Mouse (Mus musculus) c-Kit-positive CD71-negative TER-119-negative erythroid progenitor cells, embryonic 14.5 days (primary cell): Measurements from ENCODE around the gene Iqsec1.

ENCODE experiments used
- DNase-seq: peaks from one replicate; pipeline ENCODE4 v3.0.0-alpha.2; 2013; ENCODE audit warnings: low read depth

Iqsec1 gene

DNA sequence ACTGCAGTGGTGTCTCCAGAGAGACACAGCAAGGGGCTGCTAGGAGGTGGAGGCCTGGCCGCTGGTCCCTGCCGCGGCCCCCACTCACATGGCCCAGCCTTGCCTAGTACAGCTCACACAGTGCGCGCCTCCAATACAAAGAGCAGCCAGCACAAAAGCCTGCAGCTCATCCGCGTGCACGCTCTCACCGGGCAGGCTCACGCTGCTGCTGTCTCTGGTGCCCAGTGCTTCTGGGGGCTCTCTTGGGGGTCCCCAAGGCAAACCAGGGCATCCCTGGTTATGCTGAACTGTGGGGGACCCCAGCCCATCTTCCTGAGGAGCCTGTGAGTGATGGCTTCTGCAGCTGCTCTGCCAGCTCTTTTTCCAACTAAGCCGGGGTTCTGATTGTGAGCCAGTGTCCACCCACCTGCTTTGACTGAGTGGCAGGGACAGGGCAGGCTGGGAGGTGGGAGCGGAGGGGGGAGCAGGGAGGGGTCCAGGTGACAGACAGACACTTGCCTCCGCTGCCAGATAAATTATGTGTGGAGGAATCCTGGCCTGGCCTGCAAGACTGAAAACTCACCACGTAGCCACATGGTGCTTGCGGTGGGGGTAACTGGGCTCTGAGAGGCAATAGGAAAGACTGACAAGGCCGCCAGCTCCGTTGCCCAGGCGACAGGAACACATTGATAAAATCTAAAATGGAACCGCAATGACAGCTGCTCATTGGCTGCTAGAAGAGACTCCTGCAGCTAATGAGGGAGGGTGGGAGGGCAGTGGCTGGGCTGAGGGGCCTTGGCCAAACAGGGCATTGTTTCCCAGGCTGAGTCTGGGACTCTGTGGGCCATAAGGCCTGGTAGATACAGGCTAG lies 206.3 kb downstream of the Iqsec1 start:
- no peak for DNase-seq

DNA sequence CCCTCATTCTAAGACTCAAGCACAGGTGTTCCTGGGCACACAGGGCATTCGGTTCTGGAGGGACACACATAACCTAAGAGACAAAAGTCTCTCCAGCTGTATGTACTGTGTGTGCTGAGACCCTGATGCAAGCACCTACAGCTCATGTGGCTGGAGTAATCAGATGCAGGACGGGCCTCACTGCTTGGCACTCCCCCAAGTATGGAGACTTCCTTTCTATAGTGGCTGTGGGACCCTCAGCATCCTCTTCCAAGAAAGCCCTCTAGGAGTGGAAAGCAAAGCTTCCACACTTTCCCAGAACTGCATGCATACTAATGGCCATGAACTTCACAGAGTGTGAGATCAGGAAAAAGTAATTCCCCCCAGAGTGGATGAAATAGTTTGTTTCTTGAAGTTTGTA lies 208.0 kb downstream of the Iqsec1 start:
- DNase-seq: no peak

DNA sequence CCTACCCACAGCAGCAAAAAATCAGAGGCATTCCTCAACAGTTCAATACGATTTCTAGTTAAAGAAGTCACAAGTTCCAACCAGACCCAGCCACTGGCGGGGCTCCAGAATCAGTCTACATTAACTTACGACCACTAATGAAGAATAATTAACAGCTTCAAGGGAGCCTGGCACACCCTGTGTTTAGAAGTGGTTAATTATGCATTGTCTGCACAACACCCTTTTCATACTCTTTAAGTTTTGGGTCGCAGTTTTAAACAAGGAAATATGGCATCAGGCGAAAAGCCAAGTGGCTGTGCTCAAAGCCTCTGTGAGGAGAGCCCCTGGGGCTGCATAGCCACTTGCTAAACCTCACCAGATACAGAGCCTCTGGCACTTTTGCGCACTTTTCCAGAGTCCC lies 209.6 kb downstream of the Iqsec1 start:
- no peak for DNase-seq

DNA sequence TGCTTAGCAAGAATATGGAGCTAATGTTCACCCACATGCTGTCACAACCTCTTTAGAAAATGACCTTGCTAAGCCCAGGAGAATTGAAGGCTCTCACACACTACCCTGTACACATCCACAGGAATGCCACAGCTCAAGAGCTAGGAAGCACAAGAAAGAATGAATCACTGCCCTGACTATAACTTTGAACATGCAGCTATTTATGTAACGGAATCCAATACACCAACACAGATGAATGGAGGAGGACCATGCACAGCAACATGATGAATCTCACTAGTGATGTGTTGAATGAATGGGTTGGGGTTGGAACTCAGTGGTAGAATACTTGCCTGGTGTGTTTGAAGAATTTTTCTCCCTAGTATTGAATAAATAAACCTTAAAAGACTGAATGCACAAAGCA lies 211.2 kb downstream of the Iqsec1 start:
- no peak for DNase-seq

DNA sequence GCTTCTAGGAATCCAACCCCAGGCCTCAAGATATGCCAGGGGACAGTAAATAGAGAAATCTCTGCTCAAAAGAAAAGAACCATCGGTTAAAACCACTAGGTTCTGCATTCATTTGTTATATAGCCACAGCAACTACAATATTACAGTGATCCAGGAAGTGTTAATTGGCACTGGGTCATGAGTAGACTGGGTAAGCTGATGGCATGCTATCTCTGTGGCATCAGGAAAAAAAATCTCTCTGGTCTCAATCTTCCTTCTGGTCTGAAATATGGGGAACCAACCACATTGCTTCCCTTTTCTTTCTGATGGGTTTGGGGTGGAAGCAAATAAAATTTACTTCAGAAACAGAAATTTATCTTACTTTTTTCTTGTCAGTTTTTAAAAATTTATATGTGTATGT lies 212.9 kb downstream of the Iqsec1 start:
- DNase-seq: no peak

DNA sequence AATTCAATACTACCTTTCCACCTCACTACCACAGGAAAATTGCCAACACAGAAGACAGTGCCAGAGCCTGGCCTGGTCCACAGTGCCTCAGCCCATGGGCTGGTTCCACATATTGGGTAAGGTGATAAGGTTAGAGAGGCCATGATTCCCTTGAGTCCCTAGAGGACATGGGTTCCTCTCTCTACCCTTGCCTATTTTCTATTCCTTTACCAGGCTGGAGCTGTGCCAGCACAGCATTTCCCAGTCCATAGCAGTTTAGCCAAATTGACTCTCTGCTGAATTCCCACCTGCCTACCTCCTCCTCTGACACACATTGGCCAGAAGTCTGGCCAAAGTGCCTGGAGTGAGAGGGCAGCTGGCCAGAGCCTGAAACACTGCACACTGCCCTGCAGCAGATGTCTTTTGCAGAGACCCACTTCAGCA lies 214.7 kb downstream of the Iqsec1 start:
- no peak for DNase-seq

DNA sequence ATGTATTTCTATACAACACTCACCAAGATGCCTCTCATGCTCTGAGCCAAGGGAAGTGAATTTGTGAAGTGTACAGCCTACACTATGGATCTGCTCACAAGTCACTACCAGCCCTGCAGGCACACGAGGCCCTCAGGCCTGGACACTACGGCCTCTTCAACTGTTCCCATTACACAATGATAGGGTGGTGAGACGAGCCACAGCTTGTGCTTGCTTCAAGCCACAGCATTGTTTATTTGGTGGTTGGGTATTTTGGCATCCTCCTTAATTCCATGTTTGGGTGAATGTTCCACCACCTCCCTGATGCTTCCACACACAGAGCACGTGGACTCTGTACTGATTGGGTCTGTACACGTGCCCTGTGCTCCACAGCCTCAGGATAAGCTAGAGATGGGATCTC lies 216.4 kb downstream of the Iqsec1 start:
- no peak for DNase-seq

DNA sequence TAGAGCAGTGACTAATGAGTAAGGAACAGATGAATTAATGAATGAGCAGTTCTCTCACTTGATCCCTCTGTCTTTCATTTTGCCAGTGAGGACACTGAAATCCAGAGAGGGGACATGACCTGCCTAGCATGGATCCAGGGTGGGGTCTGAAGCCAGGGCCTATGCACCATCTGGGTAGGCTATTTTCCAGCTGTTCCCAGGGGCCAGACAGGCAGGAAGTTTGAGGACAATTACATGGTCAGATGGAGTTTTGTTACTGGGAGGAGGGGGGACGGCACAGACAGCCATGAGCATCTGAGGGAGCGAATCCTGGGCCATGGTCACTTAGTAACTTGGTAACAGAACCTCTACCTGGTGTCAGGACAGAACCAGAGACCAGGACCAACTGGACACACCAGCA lies 220.0 kb downstream of the Iqsec1 start:
- no peak for DNase-seq

DNA sequence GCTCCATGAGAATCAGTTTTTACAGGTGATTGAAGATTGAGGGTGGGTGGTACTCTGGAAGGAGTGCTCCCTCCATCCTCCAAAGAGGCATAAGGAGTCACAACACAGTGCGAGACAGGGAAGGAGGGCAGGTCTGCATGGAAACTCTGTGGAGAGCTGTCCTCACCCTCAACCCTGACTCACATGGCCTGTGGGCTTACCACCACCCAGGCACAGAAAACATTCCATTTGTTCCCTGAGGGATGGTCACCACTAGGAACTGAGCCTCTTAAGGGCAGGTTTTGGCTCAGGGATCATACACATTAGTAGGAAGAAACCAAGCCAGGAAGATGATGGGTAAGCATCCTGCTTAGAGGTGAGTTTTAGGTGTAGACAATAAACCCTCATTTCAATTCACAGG lies 220.6 kb downstream of the Iqsec1 start:
- DNase-seq: no peak

DNA sequence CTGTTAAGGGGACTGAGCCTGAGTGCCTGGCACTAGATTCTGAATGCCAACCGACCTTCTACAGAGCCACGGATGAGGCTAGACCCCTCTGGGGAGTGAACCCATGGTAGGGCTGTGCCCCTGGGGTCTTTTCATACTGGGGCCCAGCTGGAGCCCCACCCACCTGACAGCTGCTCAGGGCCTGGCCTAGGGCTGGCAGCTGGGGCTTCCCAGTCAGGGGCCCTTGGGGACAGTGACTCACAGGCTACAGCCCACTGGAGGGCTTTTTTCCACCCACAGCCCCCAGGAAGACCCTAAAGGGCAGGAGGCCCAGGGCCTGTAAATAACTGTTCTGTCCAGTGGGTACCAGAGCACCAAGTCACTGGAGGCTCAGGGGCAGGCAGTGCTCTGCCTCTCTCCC lies 223.7 kb downstream of the Iqsec1 start:
- DNase-seq: no peak

DNA sequence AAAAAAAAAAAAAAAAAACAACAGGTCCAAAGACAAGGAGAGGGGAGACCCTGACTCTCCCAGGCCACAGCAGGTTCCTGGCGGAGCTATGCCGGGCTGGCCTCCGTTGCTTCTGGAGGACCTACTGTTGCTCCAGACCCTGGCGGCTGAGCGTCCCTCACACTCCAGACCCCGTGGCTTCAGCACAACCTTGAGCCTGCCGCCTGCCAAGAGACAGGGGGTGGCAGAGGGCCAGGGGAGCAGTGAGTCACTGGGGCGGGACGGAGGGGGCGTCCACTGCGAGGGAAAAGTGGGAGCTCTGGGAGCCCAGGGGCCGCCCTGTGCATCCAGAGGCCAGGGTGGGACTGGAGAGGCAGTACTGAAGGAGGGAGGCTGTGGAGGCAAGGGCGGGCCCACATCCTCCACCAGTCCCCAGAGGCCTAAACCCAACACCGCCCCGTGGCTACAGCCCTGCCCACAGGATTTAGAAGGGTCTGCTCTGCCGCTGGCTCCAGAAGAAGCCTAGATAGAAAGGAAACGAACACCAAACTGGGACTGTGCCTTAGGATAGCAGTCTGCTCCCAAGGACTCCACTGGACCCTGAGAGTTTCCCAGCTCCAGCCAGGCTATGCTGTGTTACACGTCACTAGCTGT lies 224.4 kb downstream of the Iqsec1 start:
- DNase-seq: no peak

DNA sequence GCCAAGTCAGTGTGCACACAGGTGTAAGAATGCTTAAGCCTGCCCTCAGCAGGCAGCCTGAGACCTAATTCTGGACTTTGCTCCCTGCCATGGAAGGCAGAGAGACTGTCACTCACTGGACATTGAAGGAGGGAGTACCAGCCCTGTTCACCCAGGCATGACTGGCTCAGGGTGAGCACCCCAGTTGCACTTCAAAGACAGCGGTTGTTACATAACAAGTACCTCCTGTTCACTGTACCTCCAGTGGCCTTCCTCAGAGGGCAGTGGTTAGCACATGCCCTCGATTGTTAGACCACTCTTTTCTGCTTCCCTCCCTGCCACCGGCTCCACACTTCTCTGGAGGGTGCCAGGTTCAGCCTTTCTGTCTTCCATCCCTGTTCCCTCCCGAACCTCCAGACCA lies 225.2 kb downstream of the Iqsec1 start:
- no peak for DNase-seq

DNA sequence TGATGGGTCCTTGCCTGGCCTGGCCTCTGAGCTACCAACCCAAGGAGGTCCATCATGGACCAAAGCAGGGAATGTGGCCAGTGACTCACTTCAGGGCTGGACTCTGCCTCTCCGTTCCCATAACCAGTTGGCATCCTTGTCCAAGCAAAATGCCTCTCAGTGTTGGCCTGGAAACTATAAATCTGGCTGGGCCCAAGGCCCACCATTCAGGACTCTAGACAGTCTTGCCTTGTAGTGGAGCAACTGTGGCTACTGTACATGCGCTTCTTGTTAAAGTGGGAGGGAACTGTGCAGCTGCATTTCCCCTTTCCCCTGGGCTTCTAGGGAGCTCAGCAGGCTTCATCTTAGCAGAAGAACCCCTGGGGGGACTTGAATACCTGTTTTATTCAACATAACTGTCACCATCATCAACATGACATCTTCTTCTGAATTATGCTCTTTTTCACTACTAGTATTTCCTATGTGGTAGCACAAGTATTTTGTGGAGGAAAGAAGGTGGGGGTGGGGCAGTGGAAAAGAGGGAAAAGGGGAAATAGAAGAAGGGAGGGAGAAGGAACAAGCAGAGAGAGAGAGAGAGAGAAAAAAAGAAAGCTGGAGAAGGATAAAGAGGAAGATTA lies 226.3 kb downstream of the Iqsec1 start:
- DNase-seq: no peak

DNA sequence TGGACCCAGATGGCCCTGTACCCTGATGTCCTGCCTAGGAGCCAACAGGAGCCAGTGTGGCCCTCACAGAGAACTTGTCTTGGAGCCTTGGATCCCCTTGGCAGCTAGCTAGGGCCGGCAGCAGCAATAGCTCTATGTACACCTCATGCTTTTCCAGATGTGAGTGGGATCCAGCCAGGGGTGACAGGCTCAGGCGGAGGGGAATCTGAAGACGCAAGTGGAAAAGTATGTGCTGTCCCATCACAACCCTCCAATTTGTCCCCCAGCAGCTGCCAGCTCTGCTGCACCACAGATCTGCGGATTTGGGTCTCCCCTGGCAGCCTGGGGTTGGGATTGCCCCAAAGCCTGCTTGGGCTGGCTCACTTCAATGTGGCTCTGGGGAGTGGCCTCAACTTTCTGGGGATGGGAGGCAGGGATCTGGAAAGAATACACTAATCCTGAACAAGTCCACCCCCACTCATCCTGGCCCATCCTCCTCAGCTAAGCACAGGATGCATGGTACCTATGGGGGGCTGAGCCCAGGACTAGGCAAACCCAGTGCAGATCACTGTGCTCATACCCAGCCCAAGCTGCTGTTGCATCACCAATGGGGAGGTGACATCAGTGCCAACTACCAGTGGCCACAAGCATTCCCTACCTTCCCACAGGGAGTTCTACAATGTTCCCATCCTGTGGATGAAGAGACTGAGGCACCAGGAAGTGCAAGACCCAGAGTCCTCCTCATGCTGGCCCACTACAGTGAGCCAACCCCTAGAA lies 227.0 kb downstream of the Iqsec1 start:
- DNase-seq: no peak

DNA sequence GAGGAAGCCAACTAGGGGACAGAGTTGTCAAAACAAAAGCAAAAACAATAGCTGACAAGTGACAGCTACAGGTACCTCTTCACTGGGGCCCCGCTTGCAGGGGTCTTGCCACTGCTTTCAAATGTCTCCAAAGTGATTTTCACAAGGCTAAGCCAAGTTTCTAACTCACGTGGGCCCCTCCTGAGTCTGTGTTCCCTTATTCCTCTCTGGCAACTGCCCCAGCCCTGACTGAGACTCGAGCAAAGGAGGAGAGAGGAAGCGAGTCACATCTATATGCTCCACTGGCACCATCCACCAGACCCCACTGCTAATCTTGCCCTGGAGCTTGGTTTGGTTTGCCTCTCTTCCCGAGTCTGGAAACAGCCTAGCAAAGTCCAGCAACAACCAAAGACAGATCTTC lies 227.6 kb downstream of the Iqsec1 start:
- DNase-seq: no peak

DNA sequence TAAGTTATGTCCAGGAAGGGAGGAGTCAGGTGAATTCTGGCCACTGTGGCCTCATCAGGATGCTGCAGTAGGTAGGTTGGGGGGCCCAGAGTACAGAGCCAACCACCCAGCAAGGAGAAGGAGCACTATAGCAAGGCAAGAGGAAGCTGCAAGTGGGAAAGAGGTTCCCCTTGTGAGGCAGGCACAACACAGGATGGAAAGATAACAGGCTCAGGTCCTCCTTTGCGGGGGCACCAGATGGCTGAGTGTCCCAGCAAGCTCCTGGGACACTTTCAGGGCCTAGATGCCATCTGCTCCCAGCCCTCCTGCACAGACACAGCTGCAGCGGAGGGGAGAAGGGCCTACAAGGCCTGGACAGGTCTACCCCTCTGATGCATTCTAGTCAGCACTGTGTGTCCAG lies 228.7 kb downstream of the Iqsec1 start:
- no peak for DNase-seq

DNA sequence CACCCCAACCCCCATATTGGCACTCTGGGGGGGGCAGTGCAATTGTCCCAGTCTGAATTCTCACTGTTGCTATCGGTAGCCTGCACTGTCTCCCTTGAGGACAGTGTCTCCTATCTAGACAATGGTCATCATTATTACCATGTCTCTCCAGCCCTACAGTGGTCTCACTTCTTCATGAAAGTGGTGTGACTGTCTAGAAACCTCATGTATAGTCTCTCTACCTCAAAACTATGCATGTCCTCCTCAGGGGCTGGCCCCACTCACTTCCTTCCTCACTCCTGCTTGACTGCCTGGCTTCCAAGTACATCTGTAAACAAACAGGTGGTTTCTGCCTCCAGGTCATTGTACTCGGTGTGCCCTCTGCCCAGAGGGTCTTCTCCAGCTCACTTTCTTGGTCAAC lies 230.3 kb downstream of the Iqsec1 start:
- DNase-seq: no peak

DNA sequence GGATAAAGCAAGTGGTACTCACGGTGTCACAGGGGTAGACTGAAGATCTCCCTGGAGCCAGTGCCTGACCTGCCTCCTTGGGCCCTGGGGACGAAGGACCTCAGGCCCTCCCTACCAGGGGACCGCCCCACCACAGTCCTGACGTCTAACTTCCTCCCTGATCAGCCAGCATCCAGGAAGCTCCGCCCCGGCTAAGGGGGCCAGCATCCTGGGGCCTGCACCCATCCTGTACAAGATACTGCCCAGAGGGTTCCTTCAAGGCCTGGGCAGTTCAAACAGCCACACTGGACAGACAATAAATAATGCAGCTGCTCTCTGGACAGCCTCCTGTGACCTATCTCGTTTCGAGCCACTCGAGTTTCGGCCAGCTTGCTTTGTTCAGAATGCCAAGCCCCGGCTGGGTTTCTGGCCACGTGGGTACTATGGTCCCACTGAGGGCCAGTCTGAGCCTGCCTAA lies 231.0 kb downstream of the Iqsec1 start:
- DNase-seq: no peak

DNA sequence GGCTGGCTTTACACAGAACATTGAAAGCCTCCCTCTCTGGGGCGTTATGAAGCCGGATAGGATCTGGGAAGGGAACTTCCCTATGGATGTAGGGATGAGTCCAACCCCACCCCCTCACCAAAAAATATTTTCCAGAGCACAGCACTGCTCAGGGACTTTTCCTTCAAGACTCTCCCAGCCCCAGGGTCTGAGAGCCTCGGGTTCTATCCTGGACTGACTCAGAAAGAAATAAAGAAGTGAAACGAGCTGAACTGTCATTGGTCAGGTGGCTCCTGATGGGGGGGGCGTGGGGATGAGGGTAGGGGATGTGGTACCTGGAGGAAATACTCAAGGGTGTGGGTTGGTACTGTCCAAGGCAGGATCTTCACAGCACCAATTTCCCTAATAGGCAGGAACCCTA lies 231.9 kb downstream of the Iqsec1 start:
- no peak for DNase-seq

DNA sequence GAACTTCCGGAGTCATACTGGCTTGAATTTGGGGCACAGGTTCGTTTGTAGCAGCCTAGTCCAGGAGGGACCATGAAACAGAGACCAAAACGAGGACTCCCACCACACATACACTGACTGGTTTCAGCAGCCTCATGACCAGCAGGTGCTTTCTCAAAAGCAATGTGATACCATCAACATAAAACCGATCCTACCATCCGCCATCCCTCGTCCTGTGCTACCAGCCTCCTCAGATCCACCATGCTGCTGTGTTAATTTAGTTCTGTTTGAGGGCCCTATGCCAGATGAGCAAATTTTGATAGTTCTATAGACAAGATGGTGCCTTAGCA lies 232.9 kb downstream of the Iqsec1 start:
- DNase-seq: no peak

DNA sequence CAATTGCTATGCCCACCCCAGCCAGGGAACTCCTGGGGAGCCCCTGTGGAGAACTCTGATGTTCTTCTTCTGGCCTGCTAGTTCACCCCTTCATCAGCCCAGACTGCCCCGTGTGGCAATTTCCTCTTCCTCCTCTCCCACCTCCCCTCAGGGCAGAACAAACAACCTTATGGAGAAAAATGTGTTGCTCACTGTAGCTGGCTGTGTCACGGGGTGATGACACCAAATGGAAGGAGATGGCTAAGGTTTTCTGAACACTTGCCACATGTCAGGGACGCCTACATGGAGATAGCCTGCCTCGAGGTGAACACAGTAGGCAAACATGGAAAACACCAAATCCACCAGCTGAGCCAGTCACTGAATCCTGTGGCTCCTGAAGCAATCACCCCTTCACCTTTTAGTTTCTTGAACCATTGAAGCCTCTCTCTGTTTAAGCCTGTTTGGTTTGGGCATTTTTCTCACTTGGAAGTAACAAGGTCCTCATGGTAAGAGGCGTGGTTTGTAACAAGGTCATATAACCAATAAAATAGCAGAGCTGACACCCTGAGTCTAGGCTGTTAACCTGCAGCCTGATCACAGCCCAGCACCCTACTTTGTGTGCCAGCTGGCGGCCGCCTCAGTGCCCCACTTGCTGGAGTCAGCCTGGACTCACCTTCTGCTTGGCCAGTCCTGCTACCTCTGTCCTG lies 233.4 kb downstream of the Iqsec1 start:
- no peak for DNase-seq

DNA sequence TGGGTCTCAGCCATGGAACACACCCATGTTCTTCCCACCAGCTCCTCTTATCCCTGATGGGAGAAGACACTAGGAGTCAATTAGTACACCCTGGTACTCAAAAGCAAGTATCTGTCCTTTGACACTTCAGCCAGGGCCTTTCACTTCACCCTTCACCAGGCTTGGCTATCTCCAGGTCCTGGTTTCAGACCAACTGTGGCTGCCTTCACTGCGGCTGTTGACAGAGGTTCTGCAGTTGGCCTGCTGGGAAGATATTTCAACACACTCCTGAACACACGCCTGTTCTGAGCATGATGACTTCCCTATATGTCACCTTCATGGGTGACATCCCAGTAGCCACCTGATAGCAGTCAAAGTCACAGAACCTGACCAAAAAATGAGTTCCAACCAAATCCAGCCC lies 234.4 kb downstream of the Iqsec1 start:
- DNase-seq: no peak
